Mouse (Mus musculus) retina, embryonic 14.5 days (tissue): ENCODE data around the gene Tnfrsf25.
A peak's percentile ranks its signal among the peaks of the same experiment; 100 is the strongest.

Experiments used
- DNase-seq: peaks from one replicate; pipeline ENCODE4 v3.0.0-alpha.2; 2015; ENCODE audit warnings: low spot score

Gene Tnfrsf25

GRCm38 (mm10) chr4:152115921-152116612 lies at the start of gene Tnfrsf25:
Gene Tnfrsf25 (plus strand): TSS chr4:152115934.
- peak; percentile 59 for DNase-seq

DNA sequence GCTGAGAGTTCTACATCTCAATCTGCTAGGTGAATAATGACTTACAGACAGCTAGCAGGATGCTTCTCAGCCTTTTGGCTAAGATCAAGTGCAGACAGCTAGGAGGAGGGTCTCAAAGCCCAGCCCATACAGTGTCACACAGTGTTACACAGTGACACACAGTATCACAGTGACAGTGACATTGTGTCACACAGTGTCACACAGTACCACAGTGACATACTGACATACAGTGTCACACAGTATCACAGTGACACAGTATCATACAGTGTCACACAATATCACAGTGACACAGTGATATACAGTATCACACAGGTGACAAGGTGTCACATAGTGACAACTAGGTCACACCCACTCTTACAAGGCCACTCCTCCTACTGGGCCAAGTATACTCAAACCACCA lies 48.5 kb upstream of the Tnfrsf25 start:
- no peak for DNase-seq

- DNase-seq: no peak
Measured at GRCm38 (mm10) chr4:152068166-152068724, 47.5 kb upstream of the Tnfrsf25 start.

- no peak for DNase-seq
Measured at GRCm38 (mm10) chr4:152069245-152069644, 46.5 kb upstream of the Tnfrsf25 start.

DNA sequence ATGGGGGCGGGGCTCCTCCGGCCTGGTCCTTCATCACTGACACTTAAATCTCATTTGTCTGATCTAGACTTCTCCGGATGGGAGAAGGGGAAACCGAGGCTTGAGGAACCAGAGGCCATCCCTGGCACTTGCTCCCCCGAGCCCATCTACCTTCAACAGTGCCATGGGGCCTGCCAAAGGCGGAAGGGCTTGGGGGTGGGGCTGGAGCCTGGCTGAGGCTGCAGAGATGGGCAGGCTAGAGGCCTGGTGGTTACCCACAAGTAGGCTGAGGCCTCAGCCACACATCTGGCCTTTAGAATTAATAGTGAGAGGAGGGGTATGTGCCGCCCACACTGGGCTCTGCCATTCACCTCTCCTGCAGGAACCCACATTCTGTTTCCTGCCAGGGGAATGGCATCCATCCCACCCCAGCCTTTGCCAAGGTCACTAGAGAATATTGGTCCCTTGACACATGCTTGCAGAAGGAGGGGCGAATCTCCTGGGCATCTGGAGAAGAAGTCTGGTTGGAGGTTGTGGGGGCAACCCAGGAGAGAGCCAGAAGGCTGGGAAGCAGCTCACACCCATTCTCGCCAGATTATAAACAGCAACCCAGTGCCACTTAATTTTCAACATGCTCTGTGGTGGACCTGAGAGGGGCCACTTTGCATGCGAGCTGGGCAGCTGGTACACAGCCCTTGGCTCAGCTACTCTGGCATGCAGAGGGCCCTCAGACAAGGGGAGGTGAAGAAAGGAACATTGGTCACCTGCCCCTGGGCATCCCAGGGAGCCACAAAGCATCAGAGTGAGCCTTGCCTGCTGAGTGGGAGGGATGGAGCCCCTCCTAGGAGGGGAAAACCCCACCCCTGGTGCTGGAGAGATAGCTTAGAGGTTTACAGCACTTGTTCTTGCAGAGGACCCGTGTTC lies 45.0 kb upstream of the Tnfrsf25 start:
- no peak for DNase-seq

DNA sequence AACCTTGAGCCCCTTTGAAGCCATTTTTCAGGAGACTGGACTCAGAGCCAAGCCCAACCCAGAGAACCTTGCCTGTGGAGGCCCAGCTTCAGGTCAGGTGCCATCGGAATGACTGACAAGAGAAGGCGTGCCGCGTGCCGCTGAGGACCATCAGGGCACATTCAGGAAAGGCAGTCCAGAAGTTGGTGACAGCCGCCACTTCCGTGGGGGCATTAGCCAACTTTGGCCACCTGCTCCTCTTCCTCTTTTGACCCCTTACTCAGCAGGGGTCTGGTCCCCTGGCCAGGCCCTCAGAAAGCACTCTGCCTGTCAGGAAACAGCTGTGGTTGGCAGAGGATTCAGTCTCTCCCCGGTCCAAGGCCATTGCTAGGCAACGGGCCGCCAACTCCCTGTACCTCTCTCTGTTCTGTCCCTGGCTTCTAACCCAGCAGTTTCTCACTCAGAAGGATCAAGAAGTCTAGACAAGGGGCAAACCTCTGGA lies 43.6 kb upstream of the Tnfrsf25 start, which contains the start of gene Plekhg5:
TSS of gene Plekhg5 (plus strand) at position 378 of the 481 bp plus-strand sequence.
- DNase-seq: peak; percentile 29

DNA sequence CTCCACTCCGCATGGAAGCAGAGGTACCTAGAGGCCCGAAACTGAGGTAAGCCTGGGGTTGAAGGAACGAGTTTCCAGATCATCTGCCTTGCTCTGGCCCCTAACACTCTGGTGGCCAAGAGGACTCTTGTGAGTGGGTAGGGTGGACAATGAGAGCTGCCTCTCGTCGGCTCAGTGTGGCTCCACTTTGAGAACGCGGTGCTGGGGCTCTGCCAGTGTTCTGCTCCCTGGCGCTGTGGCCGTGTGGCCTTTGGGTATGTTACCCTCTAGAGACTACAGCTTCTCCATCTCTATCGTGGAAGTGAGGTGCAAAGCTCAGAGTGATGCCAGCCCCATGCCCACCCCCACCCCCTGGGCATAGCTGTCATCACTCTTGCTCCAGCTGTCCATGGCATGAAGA lies 43.1 kb upstream of the Tnfrsf25 start:
- no peak for DNase-seq

- DNase-seq: no peak
Measured at GRCm38 (mm10) chr4:152073715-152074114, 42.0 kb upstream of the Tnfrsf25 start.

GRCm38 (mm10) chr4:152074548-152074947 lies 41.2 kb upstream of the Tnfrsf25 start:
- DNase-seq: no peak

DNA sequence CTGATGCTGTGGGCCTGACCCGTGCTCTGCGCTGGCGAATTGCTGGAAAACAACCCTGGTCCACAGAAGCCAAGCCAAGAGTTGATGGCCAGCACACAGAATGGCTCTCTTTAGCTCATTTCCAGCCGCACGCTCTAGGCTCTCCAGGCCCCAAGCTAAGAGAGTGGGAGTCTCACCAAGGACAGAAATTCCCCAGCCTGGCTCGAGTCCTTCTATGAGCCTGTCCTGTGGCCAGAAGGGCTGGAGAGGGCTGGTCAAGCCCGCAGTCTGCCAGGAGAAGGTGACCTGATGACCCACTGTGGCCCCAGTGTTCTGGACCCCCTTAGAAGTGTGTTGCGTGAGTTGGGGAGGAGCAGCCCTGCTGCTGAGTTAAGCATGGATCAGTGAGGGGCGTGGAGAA lies 38.5 kb upstream of the Tnfrsf25 start:
- no peak for DNase-seq

DNA sequence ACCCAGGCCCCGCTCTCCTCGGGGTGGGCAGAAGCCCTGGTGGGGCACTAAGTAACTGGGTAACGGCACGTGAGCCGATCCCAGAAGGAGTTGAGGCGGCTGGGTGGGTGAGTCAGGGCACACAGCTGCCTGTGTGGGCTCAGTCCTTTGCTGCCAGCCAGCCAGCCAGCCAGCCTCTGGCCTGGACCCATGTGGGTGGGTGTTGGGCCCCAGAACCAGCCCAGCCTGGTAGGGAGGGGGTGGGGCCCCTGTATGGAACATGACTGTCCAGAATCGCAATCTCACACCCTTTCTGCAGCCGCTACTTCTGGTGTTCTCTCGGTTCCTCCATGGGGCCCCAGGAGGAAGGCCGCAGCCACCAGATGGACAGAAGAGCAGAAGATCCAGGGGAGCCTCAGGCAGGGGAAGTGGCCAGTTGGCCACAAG lies 37.6 kb upstream of the Tnfrsf25 start:
- no peak for DNase-seq

GRCm38 (mm10) chr4:152079261-152079660 lies 36.5 kb upstream of the Tnfrsf25 start:
- no peak for DNase-seq

GRCm38 (mm10) chr4:152079931-152080330 lies 35.8 kb upstream of the Tnfrsf25 start:
- DNase-seq: no peak

DNA sequence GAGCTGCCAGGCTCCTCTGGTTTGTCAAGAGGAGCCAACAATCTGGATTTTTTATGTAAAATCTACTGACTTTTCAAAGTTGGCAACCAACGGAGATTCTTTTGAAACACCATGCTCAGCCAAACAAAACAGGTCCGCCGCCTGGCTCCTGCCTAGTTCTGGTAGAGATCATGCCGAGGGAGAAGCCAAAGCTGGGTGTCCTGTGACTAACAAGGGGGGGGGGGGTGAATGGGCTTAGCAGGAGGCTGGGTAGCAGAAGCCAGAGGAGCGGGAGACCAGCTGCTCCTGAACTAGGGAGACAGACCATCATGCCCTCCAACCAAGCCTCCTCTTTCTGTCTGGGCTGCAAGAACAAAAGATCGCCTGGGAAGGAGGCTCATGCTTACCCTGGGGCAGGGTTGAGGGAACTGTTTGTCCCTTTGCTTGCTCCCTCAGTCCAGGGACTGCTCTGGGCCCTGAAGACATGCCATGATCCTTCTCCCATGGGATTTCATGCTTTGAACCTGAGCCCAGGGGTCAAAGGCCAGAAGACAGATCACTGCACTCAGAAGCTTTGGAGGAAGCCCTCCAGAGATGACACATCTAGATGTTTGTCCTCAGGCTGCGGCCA lies 32.0 kb upstream of the Tnfrsf25 start:
- no peak for DNase-seq

DNA sequence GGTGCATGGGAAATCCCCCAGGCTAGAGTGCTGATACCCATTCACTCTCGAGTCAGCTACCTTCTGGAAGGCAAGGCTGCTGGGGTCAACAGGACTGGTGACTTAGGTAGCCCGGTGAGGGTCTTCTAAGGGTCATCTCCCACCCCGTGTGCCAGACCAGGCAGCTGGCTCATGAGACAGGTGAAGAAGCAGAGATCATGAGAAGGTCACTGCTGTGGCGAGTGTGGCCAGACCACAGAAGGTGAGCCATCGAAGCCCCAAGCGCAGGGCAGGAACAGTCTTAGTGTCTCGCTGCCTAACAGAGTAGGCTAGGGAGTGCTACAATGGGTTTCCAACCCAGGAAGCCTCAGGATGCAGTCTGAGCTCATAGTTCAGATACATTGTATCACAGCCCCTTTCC lies 31.1 kb upstream of the Tnfrsf25 start:
- DNase-seq: no peak

GRCm38 (mm10) chr4:152086505-152087210 lies 29.1 kb upstream of the Tnfrsf25 start:
- DNase-seq: peak; percentile 61

GRCm38 (mm10) chr4:152087211-152088081 lies 28.3 kb upstream of the Tnfrsf25 start:
- no peak for DNase-seq

DNA sequence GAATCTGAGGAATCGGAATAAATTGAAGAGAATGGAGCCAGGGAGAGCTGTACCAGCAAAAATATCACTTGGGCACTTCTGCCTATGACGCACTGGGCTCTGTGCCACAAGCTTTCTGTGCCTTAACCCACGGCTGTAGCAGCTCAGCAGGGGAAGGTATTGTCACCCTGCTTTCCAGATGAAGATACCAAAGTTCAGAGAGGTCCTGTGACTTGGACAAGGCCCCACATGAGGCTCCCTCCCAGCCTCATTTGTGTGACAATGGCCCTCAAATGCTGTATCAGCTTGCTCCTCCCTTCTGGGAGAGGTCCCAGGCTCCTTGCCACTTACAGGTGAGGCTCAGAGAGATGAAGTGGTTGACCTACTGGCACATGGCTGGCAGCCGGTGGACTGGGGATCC lies 27.6 kb upstream of the Tnfrsf25 start:
- no peak for DNase-seq

- DNase-seq: no peak
Measured at GRCm38 (mm10) chr4:152088556-152089120, 27.1 kb upstream of the Tnfrsf25 start.

GRCm38 (mm10) chr4:152090191-152090590 lies 25.5 kb upstream of the Tnfrsf25 start:
- no peak for DNase-seq
